Mouse (Mus musculus) myocyte (in vitro differentiated cells): ENCODE data around the gene Zfp456.

Source experiments
- E2F4 ChIP-seq: IDR thresholded peaks from one replicate; pipeline ENCODE4 v1.6.1; 2011; ENCODE audit warnings: mild to moderate bottlenecking, control low read depth, moderate library complexity; ENCODE audit not compliant: insufficient read depth
- MAX ChIP-seq: IDR thresholded peaks from one replicate; pipeline ENCODE4 v1.6.1; 2011; ENCODE audit warnings: low read depth, mild to moderate bottlenecking, control low read depth
- POLR2A ChIP-seq: IDR thresholded peaks from one replicate; pipeline ENCODE4 v1.6.1; 2011; ENCODE audit warnings: low read depth, mild to moderate bottlenecking, control low read depth, moderate library complexity; ENCODE audit not compliant: insufficient read length
- POLR2AphosphoS2 ChIP-seq: IDR thresholded peaks from one replicate; pipeline ENCODE4 v1.6.1; 2011; ENCODE audit warnings: low read depth, control low read depth; ENCODE audit not compliant: insufficient read length
- REST ChIP-seq: IDR thresholded peaks from one replicate; pipeline ENCODE4 v1.6.1; 2011; ENCODE audit warnings: mild to moderate bottlenecking, control low read depth, moderate library complexity; ENCODE audit not compliant: insufficient read depth, insufficient read length
- TCF12 ChIP-seq: IDR thresholded peaks from one replicate; pipeline ENCODE4 v1.6.1; 2011; ENCODE audit warnings: mild to moderate bottlenecking, control low read depth; ENCODE audit not compliant: poor library complexity, insufficient read depth, severe bottlenecking
- TCF3 ChIP-seq: IDR thresholded peaks from one replicate; pipeline ENCODE4 v1.6.1; 2011; ENCODE audit warnings: low read depth, control low read depth; ENCODE audit not compliant: insufficient read length
- USF1 ChIP-seq: IDR thresholded peaks from one replicate; pipeline ENCODE4 v1.6.1; 2011; ENCODE audit warnings: low read depth, mild to moderate bottlenecking, control low read depth, moderate library complexity

GRCm38 (mm10) chr13:67421207-67421857 lies 45.7 kb upstream of the Zfp456 start, which contains the start of gene Zfp459:
- TF ChIP-seq TCF12 (no peak), USF1 (no peak), POLR2A (no peak), E2F4 (no peak), MAX (no peak), TCF3 (no peak), POLR2AphosphoS2 (no peak), REST (no peak)
